Mouse (Mus musculus): ENCODE data around the gene Gm42906. TPM values are rescaled to one million over a fixed set of nuclear protein-coding genes. Genes with fewer than 3 reads are reported as not detected.
A peak's percentile ranks its signal among the peaks of the same experiment; 100 is the strongest.

Gm42906 gene
- polyA plus RNA-seq, 1 experiment from 2014 or later: not detected

GRCm38 (mm10) chr5:151060476-151060875 lies 367.5 kb downstream of the Gm42906 start:
- WGBS: 46% methylated on average over 12 of the region's 12 CpGs
- peaks cover 38% of the 10 kb centered on the region for H3K4me1 ChIP-seq
- H3K9ac ChIP-seq: no peak overlapping the region
- H3K27me3 ChIP-seq: no peaks in the 10 kb centered on the region
- peaks cover 28% of the 10 kb centered on the region for H3K36me3 ChIP-seq
- peak overlapping the region; percentile 70 for H3K27ac ChIP-seq
- H3K9me3 ChIP-seq: peaks cover 4% of the 10 kb centered on the region
- peak; percentile 28; the same call in 1 of the 2 replicates for ATAC-seq (ENCODE audit: borderline replicate concordance, extremely low read depth, low FRiP score, low TSS enrichment)
- H3K4me3 ChIP-seq: no peak overlapping the region
- no peak overlapping the region; the same call in 1 of the 2 replicates for H3K4me2 ChIP-seq

GRCm38 (mm10) chr5:151059772-151060171 lies 368.2 kb downstream of the Gm42906 start:
- Histone ChIP-seq H3K9me3 (peaks cover 4% of the 10 kb centered on the region), H3K36me3 (peaks cover 30% of the 10 kb centered on the region), H3K27ac (no peak overlapping the region), H3K27me3 (no peaks in the 10 kb centered on the region), H3K4me1 (peaks cover 45% of the 10 kb centered on the region), H3K4me3 (no peak overlapping the region), H3K4me2 (no peak overlapping the region), H3K9ac (no peak overlapping the region)
- no peak for ATAC-seq (ENCODE audit: borderline replicate concordance, extremely low read depth, low FRiP score, low TSS enrichment)
- WGBS: 59% methylated on average over 5 of the region's 5 CpGs

GRCm38 (mm10) chr5:151059352-151059751 lies 368.6 kb downstream of the Gm42906 start:
- Histone ChIP-seq H3K27ac (no peak overlapping the region), H3K4me2 (no peak overlapping the region), H3K36me3 (peaks cover 30% of the 10 kb centered on the region), H3K9ac (no peak overlapping the region), H3K4me3 (no peak overlapping the region), H3K27me3 (no peaks in the 10 kb centered on the region), H3K4me1 (peaks cover 49% of the 10 kb centered on the region), H3K9me3 (peaks cover 4% of the 10 kb centered on the region)
- WGBS: 88% methylated on average over 10 of the region's 10 CpGs
- no peak for ATAC-seq (ENCODE audit: borderline replicate concordance, extremely low read depth, low FRiP score, low TSS enrichment)

GRCm38 (mm10) chr5:151057716-151058115 lies 370.2 kb downstream of the Gm42906 start:
- no peak overlapping the region for H3K9ac ChIP-seq
- no peaks in the 10 kb centered on the region for H3K27me3 ChIP-seq
- peaks cover 64% of the 10 kb centered on the region for H3K4me1 ChIP-seq
- H3K4me3 ChIP-seq: no peak overlapping the region
- peak overlapping the region; percentile 82; the same call in 1 of the 2 replicates for H3K27ac ChIP-seq
- no peak overlapping the region for H3K4me2 ChIP-seq
- peaks cover 24% of the 10 kb centered on the region for H3K36me3 ChIP-seq
- ATAC-seq (ENCODE audit: borderline replicate concordance, extremely low read depth, low FRiP score, low TSS enrichment): no peak
- 84% methylated on average over 5 of the region's 5 CpGs for WGBS
- peaks cover 4% of the 10 kb centered on the region for H3K9me3 ChIP-seq

GRCm38 (mm10) chr5:151056920-151057294 lies 371.1 kb downstream of the Gm42906 start:
- 27% methylated on average over 6 of the region's 6 CpGs for WGBS
- peak; percentile 70 for ATAC-seq (ENCODE audit: borderline replicate concordance, extremely low read depth, low FRiP score, low TSS enrichment)
- Histone ChIP-seq H3K36me3 (peaks cover 23% of the 10 kb centered on the region), H3K4me2 (no peak overlapping the region), H3K27me3 (no peaks in the 10 kb centered on the region), H3K9ac (no peak overlapping the region), H3K27ac (peak overlapping the region; percentile 82), H3K9me3 (peaks cover 1% of the 10 kb centered on the region), H3K4me1 (peaks cover 64% of the 10 kb centered on the region), H3K4me3 (no peak overlapping the region)

- Histone ChIP-seq H3K4me1 (peaks cover 64% of the 10 kb centered on the region), H3K36me3 (peaks cover 20% of the 10 kb centered on the region), H3K27ac (peak overlapping the region; percentile 82), H3K4me2 (no peak overlapping the region; the same call in 1 of the 2 replicates), H3K9me3 (no peaks in the 10 kb centered on the region), H3K9ac (no peak overlapping the region), H3K4me3 (no peak overlapping the region), H3K27me3 (no peaks in the 10 kb centered on the region)
- no peak for ATAC-seq (ENCODE audit: borderline replicate concordance, extremely low read depth, low FRiP score, low TSS enrichment)
- WGBS: 44% methylated on average over 12 of the region's 12 CpGs
Measured at GRCm38 (mm10) chr5:151056255-151056919, 371.6 kb downstream of the Gm42906 start.

- Histone ChIP-seq H3K4me1 (peaks cover 60% of the 10 kb centered on the region), H3K4me3 (no peak overlapping the region), H3K36me3 (peaks cover 25% of the 10 kb centered on the region), H3K9ac (no peak overlapping the region), H3K9me3 (no peaks in the 10 kb centered on the region), H3K27me3 (no peaks in the 10 kb centered on the region), H3K27ac (peak overlapping the region; percentile 91), H3K4me2 (no peak overlapping the region)
- ATAC-seq (ENCODE audit: borderline replicate concordance, extremely low read depth, low FRiP score, low TSS enrichment): no peak
- WGBS: 88% methylated on average over 11 of the region's 11 CpGs
Measured at GRCm38 (mm10) chr5:151055426-151056090, 372.4 kb downstream of the Gm42906 start.

- no peak for ATAC-seq (ENCODE audit: borderline replicate concordance, extremely low read depth, low FRiP score, low TSS enrichment)
- Histone ChIP-seq H3K4me3 (no peak overlapping the region), H3K4me2 (peak overlapping the region; percentile 13; the same call in 1 of the 2 replicates), H3K9me3 (no peaks in the 10 kb centered on the region), H3K9ac (no peak overlapping the region), H3K27me3 (no peaks in the 10 kb centered on the region), H3K4me1 (peaks cover 56% of the 10 kb centered on the region), H3K27ac (peak overlapping the region; percentile 91), H3K36me3 (peaks cover 30% of the 10 kb centered on the region)
- 40% methylated on average over 4 of the region's 4 CpGs for WGBS
Measured at GRCm38 (mm10) chr5:151054743-151055114, 373.2 kb downstream of the Gm42906 start.

- Histone ChIP-seq H3K36me3 (peaks cover 31% of the 10 kb centered on the region), H3K9me3 (no peaks in the 10 kb centered on the region), H3K27me3 (no peaks in the 10 kb centered on the region), H3K4me2 (peak overlapping the region; percentile 13; the same call in 1 of the 2 replicates), H3K4me1 (peaks cover 51% of the 10 kb centered on the region), H3K27ac (peak overlapping the region; percentile 91), H3K9ac (no peak overlapping the region), H3K4me3 (no peak overlapping the region)
- ATAC-seq (ENCODE audit: borderline replicate concordance, extremely low read depth, low FRiP score, low TSS enrichment): peak; percentile 63
- 17% methylated on average over 7 of the region's 7 CpGs for WGBS
Measured at GRCm38 (mm10) chr5:151054100-151054742, 373.7 kb downstream of the Gm42906 start.

- 51% methylated on average over 5 of the region's 5 CpGs for whole genome bisulfite sequencing
- no peak overlapping the region for H3K4me2 ChIP-seq
- peaks cover 36% of the 10 kb centered on the region for H3K36me3 ChIP-seq
- no peak for ATAC-seq (ENCODE audit: borderline replicate concordance, extremely low read depth, low FRiP score, low TSS enrichment)
- no peaks in the 10 kb centered on the region for H3K9me3 ChIP-seq
- H3K27me3 ChIP-seq: no peaks in the 10 kb centered on the region
- H3K27ac ChIP-seq: peak overlapping the region; percentile 91
- no peak overlapping the region for H3K4me3 ChIP-seq
- H3K4me1 ChIP-seq: peaks cover 50% of the 10 kb centered on the region
- H3K9ac ChIP-seq: no peak overlapping the region
Measured at GRCm38 (mm10) chr5:151053190-151053589, 374.8 kb downstream of the Gm42906 start.

GRCm38 (mm10) chr5:151052331-151052730 lies 375.6 kb downstream of the Gm42906 start:
- WGBS: 92% methylated on average over 8 of the region's 8 CpGs
- H3K9ac ChIP-seq: no peak overlapping the region
- no peak overlapping the region for H3K4me2 ChIP-seq
- H3K4me3 ChIP-seq: no peak overlapping the region
- ATAC-seq (ENCODE audit: borderline replicate concordance, extremely low read depth, low FRiP score, low TSS enrichment): no peak
- H3K4me1 ChIP-seq: peaks cover 46% of the 10 kb centered on the region
- no peaks in the 10 kb centered on the region for H3K9me3 ChIP-seq
- no peak overlapping the region for H3K27ac ChIP-seq
- H3K36me3 ChIP-seq: peaks cover 36% of the 10 kb centered on the region
- no peaks in the 10 kb centered on the region for H3K27me3 ChIP-seq

- no peak overlapping the region for H3K4me2 ChIP-seq
- H3K9me3 ChIP-seq: no peaks in the 10 kb centered on the region
- H3K4me1 ChIP-seq: 0 out of 2 replicates have a peak, but pooled peaks cover 4% of the 10 kb centered on the region
- WGBS: 65% methylated on average over 12 of the region's 12 CpGs
- no peaks in the 10 kb centered on the region for H3K27me3 ChIP-seq
- H3K9ac ChIP-seq: no peak overlapping the region
- H3K4me3 ChIP-seq: no peak overlapping the region
- ATAC-seq (ENCODE audit: borderline replicate concordance, extremely low read depth, low FRiP score, low TSS enrichment): no peak
- H3K36me3 ChIP-seq: peaks cover 61% of the 10 kb centered on the region
- peak overlapping the region; percentile 29; the same call in 1 of the 2 replicates for H3K27ac ChIP-seq
Measured at GRCm38 (mm10) chr5:151047488-151047887, 380.5 kb downstream of the Gm42906 start.

Data from lung, embryonic 15.5 days (tissue).